Mouse (Mus musculus) cerebellum, postnatal 14 days (tissue): ENCODE results near the gene Naip2.
A peak's percentile ranks its signal among the peaks of the same experiment; 100 is the strongest.

Source experiments
- DNase-seq, 2 experiments: peaks; one replicate each; pipeline ENCODE4 v3.0.0; 2021; ENCODE audit warnings: mixed read lengths in 2 of 2

The Naip2 gene

DNA sequence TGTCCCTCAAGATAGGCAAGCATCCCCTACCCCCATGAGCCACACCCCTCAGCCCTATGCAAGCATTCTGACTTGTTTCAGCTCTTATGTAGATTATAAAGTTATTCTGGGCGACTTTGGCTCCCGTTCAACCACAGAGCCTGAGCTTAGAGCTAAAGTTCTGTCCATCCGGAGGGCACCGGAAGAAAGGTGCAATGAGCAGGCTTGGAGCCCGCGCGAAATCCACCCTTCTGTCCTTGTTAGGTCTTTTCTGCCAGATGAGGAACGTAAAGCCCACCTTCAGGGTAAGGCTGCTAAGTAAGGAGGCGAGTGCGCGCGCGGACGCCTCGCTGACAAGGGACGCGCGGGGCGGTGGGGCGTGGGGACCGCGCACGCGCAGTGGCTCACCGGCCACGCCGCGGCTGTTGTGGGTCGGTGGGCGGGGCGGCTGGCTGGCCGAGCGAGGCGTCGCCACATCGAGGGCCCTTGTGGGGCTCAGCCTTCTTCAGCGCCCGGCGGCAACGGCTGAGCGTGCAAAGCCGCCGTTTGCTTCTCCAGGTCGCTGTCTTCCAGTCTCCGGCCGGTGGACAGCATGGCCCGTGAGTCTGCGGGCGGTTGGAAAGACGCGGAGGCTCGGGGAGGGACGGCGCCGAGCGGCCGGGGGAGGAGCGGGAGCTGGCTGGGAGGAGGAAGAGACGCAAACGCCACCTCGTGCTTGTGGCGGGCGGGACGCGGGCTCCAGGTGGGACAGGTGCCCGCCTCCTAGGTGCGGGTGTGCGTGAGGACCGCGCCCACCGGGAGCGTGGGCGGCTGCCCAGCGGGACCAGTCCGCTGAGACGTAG lies 94.0 kb downstream of the Naip2 start, which contains the start of gene Serf1:
TSS of gene Serf1 (plus strand) at position 361 of the 821 bp plus-strand sequence.
- DNase-seq = peak; percentile 82 to 90

DNA sequence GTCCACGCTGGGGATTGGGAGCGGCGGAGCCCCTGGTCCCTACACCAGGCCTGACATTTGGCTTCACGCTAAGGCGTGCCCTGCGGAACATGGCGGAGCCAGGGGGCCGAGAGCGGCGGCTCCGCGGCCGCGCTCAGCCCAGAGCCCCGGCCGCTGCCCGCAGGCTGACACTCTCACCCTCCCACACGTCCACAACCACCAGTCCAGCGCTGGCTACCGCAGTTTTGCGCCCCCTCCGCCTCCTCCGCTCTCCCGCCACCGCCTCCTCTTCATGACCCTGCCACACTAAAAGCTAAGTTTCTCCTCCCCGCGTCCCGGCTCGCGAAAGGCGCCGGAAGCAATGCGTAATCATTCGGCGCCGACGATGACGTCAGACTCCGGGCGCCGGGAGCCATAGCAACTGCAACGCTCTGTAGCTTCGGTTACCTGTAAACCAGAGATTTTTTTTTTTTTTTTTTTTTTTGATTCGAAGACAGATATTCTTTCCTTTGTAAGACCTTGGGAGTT lies 98.1 kb downstream of the Naip2 start, which contains the start of gene Bdp1:
TSS of gene Bdp1 (minus strand) at position 323 of the 507 bp plus-strand sequence.
- peak; percentile 97 to 99 for DNase-seq

DNA sequence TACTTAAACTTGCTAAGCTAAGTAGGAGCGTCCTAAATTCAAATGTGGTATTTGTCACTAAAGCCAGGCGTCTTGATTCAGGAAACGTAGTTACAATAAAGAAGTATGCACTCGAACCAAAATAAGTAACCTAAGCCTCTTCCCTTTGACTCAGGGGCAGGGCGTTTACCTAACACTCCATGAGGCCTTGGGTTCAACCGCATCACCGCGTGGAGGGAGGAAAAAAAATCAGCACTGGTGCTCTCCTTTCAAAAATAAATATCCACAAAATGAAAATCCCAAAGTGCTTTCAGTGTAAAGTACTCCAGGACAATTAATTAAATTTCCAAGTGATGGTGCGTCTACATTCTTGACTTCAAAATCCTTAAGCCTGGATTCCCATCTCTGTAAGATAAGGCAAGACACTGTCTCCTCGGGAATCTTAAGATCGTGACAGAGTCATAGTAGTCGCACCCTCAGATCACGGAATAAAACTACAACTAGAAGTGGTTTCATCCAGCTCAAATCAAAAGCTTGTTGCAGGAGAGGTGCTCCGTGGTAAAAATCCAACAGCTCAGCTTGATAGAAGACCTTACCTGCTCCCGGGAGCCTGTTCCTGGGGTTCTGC lies 98.7 kb downstream of the Naip2 start:
- DNase-seq = no peak

DNA sequence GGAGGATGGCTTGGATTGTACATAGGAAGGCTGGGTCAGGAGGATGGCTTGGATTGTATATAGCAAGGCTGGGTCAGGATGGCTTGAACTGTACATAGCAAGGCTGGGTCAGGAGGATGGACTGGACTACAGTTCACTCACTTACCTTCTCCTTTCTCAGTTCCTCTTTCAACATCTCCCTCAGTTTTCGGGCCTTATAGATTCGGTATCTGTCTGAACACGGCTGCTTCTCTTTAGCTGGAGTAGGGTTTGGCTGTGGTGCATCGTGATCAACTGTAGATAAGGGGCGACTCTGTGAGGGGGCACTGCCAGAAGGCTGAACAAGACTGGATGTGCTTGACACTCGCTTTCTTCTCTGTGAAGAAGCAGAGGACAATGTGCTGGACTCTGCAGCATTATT lies 103.1 kb downstream of the Naip2 start:
- no peak for DNase-seq
